Mouse (Mus musculus): ENCODE data around the gene Trappc10. TPM values are rescaled to one million over a fixed set of nuclear protein-coding genes. Genes with fewer than 3 reads are reported as not detected.
A peak's percentile ranks its signal among the peaks of the same experiment; 100 is the strongest.

Trappc10 gene
- polyA plus RNA-seq, 1 experiment from 2014 or later: 28.1 TPM

DNA sequence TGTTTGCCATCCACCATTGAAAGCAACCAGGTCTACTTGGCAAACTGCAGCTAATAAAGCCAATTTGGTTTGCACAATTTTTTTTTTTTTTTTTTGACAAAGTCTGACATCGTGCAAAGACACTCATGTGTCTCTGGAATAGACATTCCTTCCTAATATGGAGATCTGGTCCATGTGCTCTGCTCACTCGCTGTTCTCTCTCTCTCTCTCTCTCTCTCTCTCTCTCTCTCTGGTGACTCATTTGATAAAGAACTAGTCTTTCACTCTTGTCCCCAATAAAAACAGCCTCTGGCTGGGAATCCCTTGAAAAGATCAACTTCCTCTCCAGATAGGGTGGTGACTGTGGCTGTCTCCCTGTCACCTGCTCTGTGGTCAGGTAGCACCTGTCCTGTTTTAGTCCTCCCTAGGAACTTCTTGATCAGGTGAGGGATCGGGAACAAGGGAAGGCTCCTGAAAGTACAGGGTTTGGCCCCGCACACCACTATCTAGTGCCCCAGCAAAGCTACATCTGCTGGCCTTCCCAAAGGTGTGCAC is 96.5 kb downstream of the Trappc10 start:
- no peak overlapping the region; the same call in 1 of the 2 replicates for H3K4me2 ChIP-seq (replicated peaks; ENCODE audit: low read depth)
- ATAC-seq: peak; percentile 75
- H3K4me3 ChIP-seq (ENCODE audit: low read depth, low read length): no peak overlapping the region
- H3K27me3 ChIP-seq (replicated peaks; ENCODE audit: control insufficient read depth, insufficient read depth, low read length): no peaks in the 10 kb centered on the region
- H3K9ac ChIP-seq (ENCODE audit: low read depth, low read length): no peak overlapping the region
- no peaks in the 10 kb centered on the region for H3K36me3 ChIP-seq (ENCODE audit: control insufficient read depth, insufficient read depth)
- H3K4me1 ChIP-seq (replicated peaks; ENCODE audit: control insufficient read depth, insufficient read depth, low read length): peaks cover 11% of the 10 kb centered on the region; the same call in 1 of the 2 replicates
- no peaks in the 10 kb centered on the region for H3K9me3 ChIP-seq (ENCODE audit: control insufficient read depth)
- WGBS: 28% methylated on average over 4 of the region's 4 CpGs
- H3K27ac ChIP-seq (ENCODE audit: low read depth, low read length): peak overlapping the region; percentile 77
- TF ChIP-seq CTCF (IDR thresholded peaks at IDR 0.05; ENCODE audit: low read depth): no peak

DNA sequence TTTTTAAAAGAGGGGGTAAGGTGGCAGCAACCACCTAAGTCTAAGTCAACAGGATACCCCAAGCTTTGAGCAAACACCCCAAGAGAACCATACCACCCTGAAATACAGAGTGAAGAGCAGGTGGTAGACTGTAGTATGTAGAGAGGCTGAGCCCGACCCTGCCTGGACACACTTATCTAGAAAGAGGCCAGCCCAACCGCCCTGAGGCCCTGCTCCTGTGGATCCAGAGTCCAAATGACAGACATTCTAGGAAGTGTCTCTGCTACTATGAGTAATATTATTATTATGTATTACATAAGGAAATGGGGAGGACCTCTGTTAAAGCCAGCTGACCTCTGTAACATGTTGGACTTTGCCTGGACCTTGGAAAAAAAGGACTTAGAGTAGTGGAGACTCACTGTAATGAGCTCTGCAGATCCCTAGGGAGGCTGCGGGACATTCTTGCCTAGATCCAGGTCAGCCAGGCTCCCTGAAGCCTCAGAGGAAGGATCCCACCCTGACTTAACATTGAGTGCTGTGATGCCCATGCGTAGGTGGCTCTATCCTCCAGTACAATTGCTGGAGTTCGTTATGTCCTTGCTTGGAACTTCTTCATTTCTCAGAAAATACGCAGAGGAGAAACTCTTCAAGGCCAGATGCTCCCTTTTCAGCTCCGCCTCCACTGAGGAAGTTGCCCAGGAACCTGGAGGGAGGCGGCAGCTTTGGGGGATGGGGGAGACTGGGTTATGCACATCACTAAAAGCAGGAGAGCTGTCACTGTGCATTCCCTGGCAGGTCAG is 100.5 kb downstream of the Trappc10 start:
- Histone ChIP-seq H3K9me3 (ENCODE audit: control insufficient read depth) (no peaks in the 10 kb centered on the region), H3K27me3 (replicated peaks; ENCODE audit: control insufficient read depth, insufficient read depth, low read length) (no peaks in the 10 kb centered on the region), H3K9ac (ENCODE audit: low read depth, low read length) (no peak overlapping the region), H3K36me3 (ENCODE audit: control insufficient read depth, insufficient read depth) (no peaks in the 10 kb centered on the region), H3K4me2 (replicated peaks; ENCODE audit: low read depth) (peak overlapping the region; percentile 40), H3K4me1 (replicated peaks; ENCODE audit: control insufficient read depth, insufficient read depth, low read length) (peaks cover 11% of the 10 kb centered on the region; the same call in 1 of the 2 replicates), H3K4me3 (ENCODE audit: low read depth, low read length) (no peak overlapping the region), H3K27ac (ENCODE audit: low read depth, low read length) (peak overlapping the region; percentile 82)
- peak; percentile 14 for TF ChIP-seq CTCF (IDR thresholded peaks at IDR 0.05; ENCODE audit: low read depth)
- ATAC-seq: peak; percentile 90
- WGBS: 21% methylated on average over 8 of the region's 8 CpGs

DNA sequence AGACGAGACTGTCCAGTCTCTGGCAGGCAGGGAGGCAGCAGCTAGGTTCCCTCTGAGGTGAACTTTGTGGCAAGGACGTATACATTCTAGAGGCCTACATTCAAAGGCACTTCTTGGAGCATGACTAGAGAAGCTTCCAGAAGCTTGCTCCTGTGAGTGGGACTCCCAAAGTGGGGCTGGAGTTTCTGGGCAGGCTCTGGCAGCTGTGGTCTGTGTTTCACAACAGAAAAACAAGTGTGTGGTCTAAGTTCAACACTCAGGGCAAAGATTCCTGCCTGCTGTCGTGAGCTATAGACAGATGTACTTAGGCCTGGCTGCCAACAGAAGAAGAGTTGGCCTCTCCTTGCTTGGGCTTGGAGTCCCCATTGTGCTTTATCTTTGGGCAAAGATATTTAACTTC is 103.6 kb downstream of the Trappc10 start:
- no peak for ATAC-seq
- H3K27ac ChIP-seq (ENCODE audit: low read depth, low read length): no peak overlapping the region
- no peaks in the 10 kb centered on the region for H3K27me3 ChIP-seq (replicated peaks; ENCODE audit: control insufficient read depth, insufficient read depth, low read length)
- H3K4me2 ChIP-seq (replicated peaks; ENCODE audit: low read depth): no peak overlapping the region
- WGBS: 64% methylated on average over 3 of the region's 3 CpGs
- H3K9ac ChIP-seq (ENCODE audit: low read depth, low read length): no peak overlapping the region
- H3K36me3 ChIP-seq (ENCODE audit: control insufficient read depth, insufficient read depth): no peaks in the 10 kb centered on the region
- peaks cover 16% of the 10 kb centered on the region; the same call in 1 of the 2 replicates for H3K4me1 ChIP-seq (replicated peaks; ENCODE audit: control insufficient read depth, insufficient read depth, low read length)
- TF ChIP-seq CTCF (IDR thresholded peaks at IDR 0.05; ENCODE audit: low read depth): no peak
- H3K9me3 ChIP-seq (ENCODE audit: control insufficient read depth): no peaks in the 10 kb centered on the region
- no peak overlapping the region for H3K4me3 ChIP-seq (ENCODE audit: low read depth, low read length)

DNA sequence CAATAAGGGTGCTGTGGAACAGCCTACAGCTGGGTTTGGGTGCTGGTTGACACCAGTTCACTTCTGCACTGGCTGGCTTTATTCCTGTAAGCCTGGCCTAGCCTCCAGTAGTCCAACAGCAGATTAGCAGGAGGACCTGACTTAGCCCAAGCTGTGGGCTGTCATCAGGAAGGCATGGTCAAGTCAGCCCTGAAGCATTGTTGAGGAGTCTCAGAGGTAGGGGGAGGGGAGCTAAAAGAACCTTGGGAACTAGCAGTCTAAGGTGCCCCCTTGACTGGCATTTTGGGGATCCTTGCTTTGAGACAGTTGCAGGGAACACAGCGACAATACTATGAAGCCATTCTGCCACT is 104.2 kb downstream of the Trappc10 start:
- no peak for TF ChIP-seq CTCF (IDR thresholded peaks at IDR 0.05; ENCODE audit: low read depth)
- Histone ChIP-seq H3K36me3 (ENCODE audit: control insufficient read depth, insufficient read depth) (no peaks in the 10 kb centered on the region), H3K9me3 (ENCODE audit: control insufficient read depth) (no peaks in the 10 kb centered on the region), H3K4me3 (ENCODE audit: low read depth, low read length) (no peak overlapping the region), H3K4me1 (replicated peaks; ENCODE audit: control insufficient read depth, insufficient read depth, low read length) (peaks cover 19% of the 10 kb centered on the region; the same call in 1 of the 2 replicates), H3K4me2 (replicated peaks; ENCODE audit: low read depth) (no peak overlapping the region), H3K9ac (ENCODE audit: low read depth, low read length) (no peak overlapping the region), H3K27me3 (replicated peaks; ENCODE audit: control insufficient read depth, insufficient read depth, low read length) (no peaks in the 10 kb centered on the region), H3K27ac (ENCODE audit: low read depth, low read length) (no peak overlapping the region)
- WGBS: 83% methylated on average over 1 of the region's 1 CpGs
- no peak for ATAC-seq

DNA sequence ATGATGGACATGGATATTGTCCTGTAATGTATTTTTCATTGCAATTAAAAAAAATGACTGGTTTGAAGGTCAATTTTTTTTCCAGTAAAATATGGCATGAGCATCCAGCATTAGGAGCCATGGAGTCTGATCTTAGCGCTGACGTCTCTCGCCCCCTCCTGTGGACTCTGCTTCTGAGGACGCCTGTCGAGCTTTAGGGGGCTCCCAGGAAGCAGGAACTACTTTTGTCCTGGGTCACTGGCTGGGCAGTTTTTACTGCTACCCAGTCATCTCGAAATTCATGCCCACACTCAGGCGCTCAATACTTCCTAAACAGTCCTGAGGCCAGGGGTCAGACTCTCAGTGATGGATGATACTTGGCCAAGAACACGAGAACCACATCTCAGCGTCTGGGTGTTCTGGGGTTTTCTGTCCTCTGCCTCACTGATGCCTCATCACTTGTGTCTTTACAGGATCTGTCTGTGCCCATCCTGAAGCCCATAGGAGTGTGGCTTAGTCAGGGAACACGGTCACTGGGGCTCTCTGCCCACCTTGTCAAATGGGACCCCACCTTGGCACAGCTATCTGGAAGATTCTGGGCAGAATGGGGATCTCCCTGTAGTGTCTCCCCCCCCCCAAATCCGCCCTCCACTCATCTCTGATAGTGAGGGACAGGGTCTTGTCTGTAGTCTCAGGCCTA is 104.7 kb downstream of the Trappc10 start:
- H3K36me3 ChIP-seq (ENCODE audit: control insufficient read depth, insufficient read depth): no peaks in the 10 kb centered on the region
- no peaks in the 10 kb centered on the region for H3K9me3 ChIP-seq (ENCODE audit: control insufficient read depth)
- no peak for TF ChIP-seq CTCF (IDR thresholded peaks at IDR 0.05; ENCODE audit: low read depth)
- H3K4me1 ChIP-seq (replicated peaks; ENCODE audit: control insufficient read depth, insufficient read depth, low read length): peaks cover 20% of the 10 kb centered on the region; the same call in 1 of the 2 replicates
- H3K4me2 ChIP-seq (replicated peaks; ENCODE audit: low read depth): no peak overlapping the region
- no peak overlapping the region for H3K4me3 ChIP-seq (ENCODE audit: low read depth, low read length)
- H3K27ac ChIP-seq (ENCODE audit: low read depth, low read length): peak overlapping the region; percentile 35; the same call in 1 of the 2 replicates
- 74% methylated on average over 11 of the region's 11 CpGs for WGBS
- no peak for ATAC-seq
- H3K27me3 ChIP-seq (replicated peaks; ENCODE audit: control insufficient read depth, insufficient read depth, low read length): no peaks in the 10 kb centered on the region
- no peak overlapping the region for H3K9ac ChIP-seq (ENCODE audit: low read depth, low read length)

DNA sequence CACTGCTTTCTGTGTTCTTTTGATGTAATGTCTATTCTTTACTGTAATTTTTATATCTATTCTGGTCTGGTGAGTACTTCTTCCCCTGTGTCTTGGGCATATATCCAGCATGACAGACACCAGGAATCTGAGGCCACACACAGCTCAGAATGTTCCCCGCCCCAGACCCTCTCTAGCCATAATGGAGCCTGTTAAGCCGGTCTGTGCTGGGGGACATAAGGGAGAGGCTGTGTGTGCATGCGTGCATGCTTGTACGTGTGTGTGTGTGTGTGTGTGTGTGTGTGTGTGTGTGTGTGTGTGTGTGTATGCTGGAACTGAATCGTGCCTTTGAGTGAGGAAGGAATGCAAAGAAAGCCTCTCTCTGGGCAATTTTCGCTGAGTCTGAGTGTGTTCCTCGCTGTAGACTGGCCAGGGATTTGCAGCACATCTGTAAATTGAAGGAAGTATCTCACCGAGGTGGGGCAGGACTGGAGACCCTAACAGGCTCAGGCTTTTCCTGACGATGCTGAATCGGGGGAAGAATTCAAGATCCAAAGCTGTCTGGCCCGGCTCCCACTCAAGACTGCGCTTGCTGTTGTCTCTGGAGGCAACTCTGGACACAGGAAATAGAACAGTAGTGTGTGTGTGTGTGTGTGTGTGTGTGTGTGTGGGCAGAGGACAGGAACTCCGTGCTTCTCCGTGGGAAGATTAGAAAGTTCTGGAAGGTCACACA is 105.5 kb downstream of the Trappc10 start:
- Histone ChIP-seq H3K27me3 (replicated peaks; ENCODE audit: control insufficient read depth, insufficient read depth, low read length) (no peaks in the 10 kb centered on the region), H3K9ac (ENCODE audit: low read depth, low read length) (no peak overlapping the region), H3K36me3 (ENCODE audit: control insufficient read depth, insufficient read depth) (no peaks in the 10 kb centered on the region), H3K4me2 (replicated peaks; ENCODE audit: low read depth) (peak overlapping the region; percentile 27), H3K4me3 (ENCODE audit: low read depth, low read length) (no peak overlapping the region), H3K9me3 (ENCODE audit: control insufficient read depth) (no peaks in the 10 kb centered on the region), H3K27ac (ENCODE audit: low read depth, low read length) (peak overlapping the region; percentile 35), H3K4me1 (replicated peaks; ENCODE audit: control insufficient read depth, insufficient read depth, low read length) (peaks cover 14% of the 10 kb centered on the region; the same call in 1 of the 2 replicates)
- ATAC-seq: no peak
- WGBS: 32% methylated on average over 14 of the region's 14 CpGs
- TF ChIP-seq CTCF (IDR thresholded peaks at IDR 0.05; ENCODE audit: low read depth): no peak
